Mouse (Mus musculus) hindbrain, embryonic 13.5 days (tissue): ENCODE data around the gene Mybph. TPM values are rescaled to one million over a fixed set of nuclear protein-coding genes. Genes with fewer than 3 reads are reported as not detected.

Experiments
- ATAC-seq: fragments of 200-750 bp; cut with Nextera tagmentation; 2 replicates; pipeline ENCODE4 v1.8.0; 2017; ENCODE audit warnings: moderate TSS enrichment; ENCODE audit not compliant: low FRiP score
- H3K27ac ChIP-seq: fragments of 300-500 bp; sonication (generic); 2 replicates; pipeline ENCODE4 v1.5.1; 2015; ENCODE audit warnings: inconsistent platforms, mild to moderate bottlenecking, moderate library complexity
- H3K27me3 ChIP-seq: fragments of 300-500 bp; sonication (generic); 2 replicates; pipeline ENCODE4 v1.6.1; 2015; ENCODE audit warnings: mild to moderate bottlenecking, inconsistent platforms
- H3K36me3 ChIP-seq: fragments of 300-500 bp; sonication (generic); 2 replicates; pipeline ENCODE4 v1.6.1; 2015; ENCODE audit warnings: mild to moderate bottlenecking, inconsistent platforms
- H3K4me1 ChIP-seq: fragments of 300-500 bp; sonication (generic); replicated peaks from 2 replicates; pipeline ENCODE4 v1.6.1; 2015; ENCODE audit warnings: inconsistent platforms
- H3K4me2 ChIP-seq: fragments of 300-500 bp; sonication (generic); 2 replicates; pipeline ENCODE4 v1.6.1; 2015; ENCODE audit warnings: inconsistent platforms, mild to moderate bottlenecking, moderate library complexity
- H3K4me3 ChIP-seq: fragments of 300-500 bp; sonication (generic); 2 replicates; pipeline ENCODE4 v1.5.1; 2015; ENCODE audit warnings: mild to moderate bottlenecking, inconsistent platforms
- H3K9ac ChIP-seq: fragments of 300-500 bp; sonication (generic); 2 replicates; pipeline ENCODE4 v1.6.1; 2015; ENCODE audit warnings: mild to moderate bottlenecking, inconsistent platforms
- H3K9me3 ChIP-seq: fragments of 300-500 bp; sonication (generic); 2 replicates; pipeline ENCODE4 v1.6.1; 2016; ENCODE audit warnings: inconsistent platforms
- WGBS: fragments of 180-500 bp; shearing (Covaris S2); methylation state at CpG from one replicate; pipeline ENCODE4 v1.1.7; 2015; 5-methylcytosine and 5-hydroxymethylcytosine counted together
- polyA plus RNA-seq: library from polyadenylated mRNA; unstranded; fragments of >200 nt; fragmentation: Nextera tagmentation; extraction: Ambion mirVana; gene quantifications from 2 replicates; pipeline ENCODE4 v1.2.1, GENCODE M21; 2015

Gene Mybph
- polyA plus RNA-seq, 1 experiment from 2014 or later = 1.9 TPM

GRCm38 (mm10) chr1:134216629-134216971 is 23.4 kb downstream of the Mybph start:
- Histone ChIP-seq H3K9ac (no peak overlapping the region; the same call in 1 of the 2 replicates), H3K4me1 (peaks cover 26% of the 10 kb centered on the region), H3K4me3 (no peak overlapping the region), H3K36me3 (no peaks in the 10 kb centered on the region), H3K27ac (no peak overlapping the region), H3K27me3 (0 out of 2 replicates have a peak, but pooled peaks cover 4% of the 10 kb centered on the region), H3K4me2 (no peak overlapping the region), H3K9me3 (no peaks in the 10 kb centered on the region)
- ATAC-seq = no peak
- WGBS = 93% methylated on average over 2 of the region's 2 CpGs

GRCm38 (mm10) chr1:134217028-134217481 is 23.8 kb downstream of the Mybph start:
- H3K27me3 ChIP-seq = 0 out of 2 replicates have a peak, but pooled peaks cover 4% of the 10 kb centered on the region
- H3K4me3 ChIP-seq = no peak overlapping the region
- 76% methylated on average over 12 of the region's 12 CpGs for WGBS
- H3K9me3 ChIP-seq = no peaks in the 10 kb centered on the region
- H3K4me1 ChIP-seq = peaks cover 23% of the 10 kb centered on the region
- H3K4me2 ChIP-seq = no peak overlapping the region
- no peaks in the 10 kb centered on the region for H3K36me3 ChIP-seq
- ATAC-seq = no peak
- no peak overlapping the region for H3K27ac ChIP-seq
- H3K9ac ChIP-seq = no peak overlapping the region; the same call in 1 of the 2 replicates

- Histone ChIP-seq H3K4me2 (no peak overlapping the region), H3K9ac (no peak overlapping the region), H3K9me3 (no peaks in the 10 kb centered on the region), H3K36me3 (no peaks in the 10 kb centered on the region), H3K27me3 (0 out of 2 replicates have a peak, but pooled peaks cover 4% of the 10 kb centered on the region), H3K27ac (no peak overlapping the region), H3K4me3 (no peak overlapping the region), H3K4me1 (peaks cover 23% of the 10 kb centered on the region)
- 79% methylated on average over 3 of the region's 3 CpGs for WGBS
- ATAC-seq = no peak
Measured at GRCm38 (mm10) chr1:134217942-134218341, 24.7 kb downstream of the Mybph start.

DNA sequence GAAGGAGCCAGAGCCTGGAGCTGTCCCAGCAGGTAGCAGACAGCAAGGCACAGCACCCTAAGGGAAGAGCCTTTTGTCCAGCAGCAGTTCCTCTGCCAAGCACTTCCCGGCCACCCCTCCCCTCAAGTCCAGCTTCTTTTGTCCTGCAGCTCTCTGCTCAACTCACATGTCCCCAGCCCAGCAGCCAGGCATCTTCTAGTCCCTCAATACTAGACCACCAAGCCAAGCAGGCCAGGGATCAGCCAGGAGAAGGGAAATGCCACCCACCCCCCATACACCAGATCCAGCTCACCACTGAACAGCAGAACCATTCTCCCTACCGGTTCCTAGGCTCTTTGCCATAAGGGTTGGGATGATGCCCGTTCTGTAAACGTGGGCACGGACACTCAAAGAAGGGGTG is 26.4 kb downstream of the Mybph start:
- H3K9ac ChIP-seq = no peak overlapping the region
- no peaks in the 10 kb centered on the region for H3K9me3 ChIP-seq
- WGBS = 72% methylated on average over 5 of the region's 5 CpGs
- no peak overlapping the region for H3K27ac ChIP-seq
- no peaks in the 10 kb centered on the region for H3K27me3 ChIP-seq
- no peak overlapping the region for H3K4me3 ChIP-seq
- no peak overlapping the region for H3K4me2 ChIP-seq
- no peak for ATAC-seq
- H3K4me1 ChIP-seq = peaks cover 23% of the 10 kb centered on the region
- no peaks in the 10 kb centered on the region for H3K36me3 ChIP-seq

GRCm38 (mm10) chr1:134221172-134221571 is 27.9 kb downstream of the Mybph start:
- Histone ChIP-seq H3K9ac (no peak overlapping the region), H3K27ac (no peak overlapping the region), H3K36me3 (no peaks in the 10 kb centered on the region), H3K27me3 (no peaks in the 10 kb centered on the region; the same call in 1 of the 2 replicates), H3K4me1 (peaks cover 11% of the 10 kb centered on the region), H3K4me3 (no peak overlapping the region), H3K4me2 (no peak overlapping the region), H3K9me3 (no peaks in the 10 kb centered on the region)
- ATAC-seq = no peak
- WGBS = 91% methylated on average over 1 of the region's 1 CpGs

GRCm38 (mm10) chr1:134222122-134223055 is 29.1 kb downstream of the Mybph start:
- Histone ChIP-seq H3K9me3 (no peaks in the 10 kb centered on the region), H3K9ac (no peak overlapping the region), H3K4me1 (0 out of 2 replicates have a peak, but pooled peaks cover 3% of the 10 kb centered on the region), H3K36me3 (no peaks in the 10 kb centered on the region), H3K27me3 (no peaks in the 10 kb centered on the region; the same call in 1 of the 2 replicates), H3K4me3 (no peak overlapping the region), H3K27ac (no peak overlapping the region), H3K4me2 (no peak overlapping the region)
- 64% methylated on average over 8 of the region's 8 CpGs for WGBS
- ATAC-seq = no peak

- H3K27ac ChIP-seq = no peak overlapping the region
- no peaks in the 10 kb centered on the region for H3K4me1 ChIP-seq
- H3K27me3 ChIP-seq = no peaks in the 10 kb centered on the region; the same call in 1 of the 2 replicates
- WGBS = 88% methylated on average over 12 of the region's 12 CpGs
- no peaks in the 10 kb centered on the region for H3K36me3 ChIP-seq
- no peaks in the 10 kb centered on the region for H3K9me3 ChIP-seq
- H3K4me3 ChIP-seq = no peak overlapping the region
- ATAC-seq = no peak
- no peak overlapping the region for H3K9ac ChIP-seq
- no peak overlapping the region for H3K4me2 ChIP-seq
Measured at GRCm38 (mm10) chr1:134224649-134225227, 31.5 kb downstream of the Mybph start.

GRCm38 (mm10) chr1:134225375-134225774 is 32.1 kb downstream of the Mybph start:
- no peak overlapping the region for H3K27ac ChIP-seq
- no peak overlapping the region for H3K4me3 ChIP-seq
- ATAC-seq = no peak
- no peak overlapping the region for H3K9ac ChIP-seq
- H3K4me2 ChIP-seq = no peak overlapping the region
- no peaks in the 10 kb centered on the region for H3K9me3 ChIP-seq
- H3K27me3 ChIP-seq = peaks cover under 1% of the 10 kb centered on the region; the same call in 1 of the 2 replicates
- no peaks in the 10 kb centered on the region for H3K36me3 ChIP-seq
- 92% methylated on average over 5 of the region's 5 CpGs for whole genome bisulfite sequencing
- H3K4me1 ChIP-seq = no peaks in the 10 kb centered on the region

GRCm38 (mm10) chr1:134226739-134227138 is 33.5 kb downstream of the Mybph start:
- WGBS = 81% methylated on average over 8 of the region's 8 CpGs
- no peaks in the 10 kb centered on the region for H3K9me3 ChIP-seq
- H3K27me3 ChIP-seq = peaks cover 4% of the 10 kb centered on the region; the same call in 1 of the 2 replicates
- no peak overlapping the region for H3K4me3 ChIP-seq
- ATAC-seq = no peak
- H3K36me3 ChIP-seq = no peaks in the 10 kb centered on the region
- H3K4me1 ChIP-seq = peaks cover 2% of the 10 kb centered on the region; the same call in 1 of the 2 replicates
- H3K4me2 ChIP-seq = no peak overlapping the region
- no peak overlapping the region for H3K9ac ChIP-seq
- H3K27ac ChIP-seq = no peak overlapping the region

DNA sequence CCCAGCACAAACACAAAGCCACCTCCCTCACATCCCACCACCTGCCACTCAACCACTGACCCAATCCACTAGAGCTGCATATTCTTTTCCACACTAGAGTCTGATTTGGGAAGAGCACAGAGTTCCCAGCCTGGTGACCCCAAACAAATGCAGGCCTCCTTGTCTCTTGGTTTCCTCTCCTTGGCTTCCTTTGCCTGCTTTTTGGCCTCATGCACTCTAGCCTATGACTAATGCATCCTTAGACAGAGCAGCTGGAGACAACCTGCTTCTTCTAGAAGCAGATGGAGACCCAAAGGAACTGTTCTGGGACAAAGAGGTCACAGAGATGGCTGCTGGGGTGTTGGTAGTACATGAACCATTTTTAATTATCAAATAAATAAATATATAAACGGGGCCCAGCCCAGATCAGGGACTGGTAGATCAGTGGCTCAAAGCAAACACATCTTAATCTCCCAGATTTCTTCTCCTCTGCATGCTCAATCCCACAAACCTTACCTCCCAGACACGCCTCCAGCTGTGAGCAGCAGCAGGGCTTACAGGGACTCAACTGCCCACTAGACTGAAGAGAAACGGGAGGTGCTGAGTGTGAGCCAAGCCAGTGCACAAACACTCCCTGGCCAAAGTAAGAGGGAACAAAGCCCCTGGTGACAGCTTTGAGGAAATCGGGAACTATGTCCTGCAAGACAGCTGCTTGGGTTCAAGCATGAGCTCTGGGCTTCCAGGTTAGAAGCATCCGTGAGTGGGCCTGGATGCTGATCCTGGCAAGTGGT is 36.7 kb downstream of the Mybph start:
- 81% methylated on average over 5 of the region's 5 CpGs for WGBS
- H3K27me3 ChIP-seq = peaks cover 27% of the 10 kb centered on the region
- ATAC-seq = no peak

GRCm38 (mm10) chr1:134230638-134231228 is 37.5 kb downstream of the Mybph start:
- Histone ChIP-seq H3K27ac (no peak overlapping the region), H3K9me3 (no peaks in the 10 kb centered on the region), H3K27me3 (peaks cover 34% of the 10 kb centered on the region), H3K36me3 (no peaks in the 10 kb centered on the region), H3K4me1 (peaks cover 40% of the 10 kb centered on the region), H3K4me3 (no peak overlapping the region), H3K4me2 (no peak overlapping the region), H3K9ac (no peak overlapping the region)
- ATAC-seq = no peak
- WGBS = 87% methylated on average over 10 of the region's 10 CpGs

More for the DNA sequence above, 36.7 kb downstream of the Mybph start:
- Histone ChIP-seq H3K9me3 (no peaks in the 10 kb centered on the region), H3K9ac (no peak overlapping the region), H3K4me1 (peaks cover 33% of the 10 kb centered on the region), H3K27ac (no peak overlapping the region), H3K36me3 (no peaks in the 10 kb centered on the region), H3K4me3 (no peak overlapping the region), H3K4me2 (no peak overlapping the region)
